Mouse (Mus musculus): ENCODE measurements around the gene Kctd15. TPM values are rescaled to one million over a fixed set of nuclear protein-coding genes. Genes with fewer than 3 reads are reported as not detected.

Kctd15 gene
- total and polyA plus RNA-seq, 3 experiments, result not detected

DNA sequence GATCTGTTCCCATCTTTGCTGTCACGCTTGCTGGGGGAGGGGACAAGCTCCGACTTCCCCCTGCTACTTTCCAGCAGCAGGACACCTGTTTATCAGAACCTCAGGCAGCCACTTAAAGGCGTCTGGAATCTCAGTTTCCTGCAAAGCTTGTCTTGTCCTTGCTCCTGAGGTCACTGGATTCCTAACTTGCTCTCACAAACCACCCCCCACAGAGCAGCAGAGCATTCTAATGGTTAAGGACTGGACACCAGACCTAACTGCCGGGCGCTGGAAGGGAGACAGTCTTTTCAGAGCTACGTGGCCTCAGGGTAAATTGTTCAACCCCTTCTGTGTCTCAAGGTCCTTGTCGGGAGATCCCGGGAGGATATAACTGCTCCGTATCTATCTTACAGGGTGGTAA is 12.8 kb upstream of the Kctd15 start:
- no peak overlapping the region for H3K27ac ChIP-seq (ENCODE audit: control insufficient read depth, low read depth, low read length)
- DNase-seq (ENCODE audit: low read depth, low spot score), result no peak
- no peaks in the 10 kb centered on the region for H3K9me3 ChIP-seq (replicated peaks; ENCODE audit: insufficient read depth, low read length)
- no peak overlapping the region for H3K4me3 ChIP-seq (ENCODE audit: control insufficient read depth in 1 of 2, insufficient read depth in 1 of 2, low read depth in 2 of 2, low read length in 2 of 2)
- no peaks in the 10 kb centered on the region for H3K27me3 ChIP-seq (ENCODE audit: control insufficient read depth in 1 of 2, insufficient read depth in 2 of 2, low read length in 2 of 2)
- no peak for TF ChIP-seq NRF1 (IDR thresholded peaks at IDR 0.05; ENCODE audit: insufficient read depth, low read depth, low read length, poor library complexity, severe bottlenecking)
- no peaks in the 10 kb centered on the region for H3K4me1 ChIP-seq (ENCODE audit: control insufficient read depth in 1 of 2, insufficient read depth in 2 of 2, low read length in 2 of 2)
- H3K9ac ChIP-seq (ENCODE audit: control insufficient read depth, low read depth, low read length, poor library complexity, severe bottlenecking), result no peak overlapping the region
- no peaks in the 10 kb centered on the region for H3K36me3 ChIP-seq (ENCODE audit: control insufficient read depth in 1 of 2, insufficient read depth in 2 of 2, low read length in 2 of 2)
- no peaks in the 10 kb centered on the region for H3K79me2 ChIP-seq (ENCODE audit: control insufficient read depth, insufficient read depth, low read length, poor library complexity)

DNA sequence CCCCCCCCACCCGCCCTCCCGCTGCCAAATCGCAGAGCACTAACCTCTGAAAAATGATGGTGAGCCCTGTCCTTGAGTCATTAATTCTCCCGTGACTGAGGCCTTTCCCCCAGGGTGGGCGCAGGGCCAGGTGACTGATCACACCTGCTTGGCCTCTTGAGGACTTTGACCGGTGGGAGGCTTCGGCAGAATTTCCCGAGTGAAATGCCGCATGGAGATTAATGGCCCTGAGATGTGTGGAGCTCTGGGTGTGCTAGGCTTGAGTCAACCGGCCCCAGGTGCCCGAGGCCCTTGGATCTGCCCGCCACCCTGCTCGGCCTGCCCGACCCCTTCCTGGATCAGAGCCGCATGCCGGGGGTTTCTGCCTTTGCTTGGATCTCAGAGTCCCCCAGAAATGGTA is 11.3 kb upstream of the Kctd15 start:
- Histone ChIP-seq H3K4me3 (ENCODE audit: control insufficient read depth in 1 of 2, insufficient read depth in 1 of 2, low read depth in 2 of 2, low read length in 2 of 2) (no peak overlapping the region), H3K36me3 (ENCODE audit: control insufficient read depth in 1 of 2, insufficient read depth in 2 of 2, low read length in 2 of 2) (no peaks in the 10 kb centered on the region), H3K79me2 (ENCODE audit: control insufficient read depth, insufficient read depth, low read length, poor library complexity) (no peaks in the 10 kb centered on the region), H3K9me3 (replicated peaks; ENCODE audit: insufficient read depth, low read length) (no peaks in the 10 kb centered on the region), H3K27ac (ENCODE audit: control insufficient read depth, low read depth, low read length) (no peak overlapping the region), H3K9ac (ENCODE audit: control insufficient read depth, low read depth, low read length, poor library complexity, severe bottlenecking) (no peak overlapping the region), H3K4me1 (ENCODE audit: control insufficient read depth in 1 of 2, insufficient read depth in 2 of 2, low read length in 2 of 2) (no peaks in the 10 kb centered on the region), H3K27me3 (ENCODE audit: control insufficient read depth in 1 of 2, insufficient read depth in 2 of 2, low read length in 2 of 2) (no peaks in the 10 kb centered on the region)
- no peak for TF ChIP-seq TBP (IDR thresholded peaks at IDR 0.05; ENCODE audit: low read depth, low read length)
- TF ChIP-seq USF1 (IDR thresholded peaks at IDR 0.05; ENCODE audit: low read depth, low read length), result no peak
- no peak for TF ChIP-seq EP300 (IDR thresholded peaks at IDR 0.05; ENCODE audit: low read depth in 1 of 2, low read length in 2 of 2)
- TF ChIP-seq TCF12 (IDR thresholded peaks at IDR 0.05; ENCODE audit: low read depth, low read length), result no peak
- no peak for TF ChIP-seq CTCF (IDR thresholded peaks at IDR 0.05 in 2 of 3, conservative IDR thresholded peaks at IDR 0.05 in 1 of 3; ENCODE audit: control insufficient read depth in 1 of 3, insufficient read depth in 1 of 3, low read depth in 2 of 3, low read length in 3 of 3, poor library complexity in 1 of 3, severe bottlenecking in 1 of 3)
- DNase-seq (ENCODE audit: low read depth, low spot score), result no peak

GRCm38 (mm10) chr7:34663145-34663544 is 6.6 kb upstream of the Kctd15 start:
- H3K9ac ChIP-seq (ENCODE audit: control insufficient read depth, low read depth, low read length, poor library complexity, severe bottlenecking), result no peak overlapping the region
- no peak overlapping the region for H3K27ac ChIP-seq (ENCODE audit: control insufficient read depth, low read depth, low read length)
- DNase-seq (ENCODE audit: low read depth, low spot score), result no peak
- H3K4me3 ChIP-seq (ENCODE audit: control insufficient read depth in 1 of 2, insufficient read depth in 1 of 2, low read depth in 2 of 2, low read length in 2 of 2), result no peak overlapping the region
- H3K27me3 ChIP-seq (ENCODE audit: control insufficient read depth in 1 of 2, insufficient read depth in 2 of 2, low read length in 2 of 2), result no peaks in the 10 kb centered on the region
- no peaks in the 10 kb centered on the region for H3K9me3 ChIP-seq (replicated peaks; ENCODE audit: insufficient read depth, low read length)
- H3K4me1 ChIP-seq (ENCODE audit: control insufficient read depth in 1 of 2, insufficient read depth in 2 of 2, low read length in 2 of 2), result no peaks in the 10 kb centered on the region
- no peaks in the 10 kb centered on the region for H3K79me2 ChIP-seq (ENCODE audit: control insufficient read depth, insufficient read depth, low read length, poor library complexity)
- H3K36me3 ChIP-seq (ENCODE audit: control insufficient read depth in 1 of 2, insufficient read depth in 2 of 2, low read length in 2 of 2), result no peaks in the 10 kb centered on the region
- TF ChIP-seq POLR2AphosphoS5 (IDR thresholded peaks at IDR 0.05; ENCODE audit: borderline replicate concordance, low read depth, low read length), result no peak

- no peaks in the 10 kb centered on the region for H3K79me2 ChIP-seq (ENCODE audit: control insufficient read depth, insufficient read depth, low read length, poor library complexity)
- TF ChIP-seq HCFC1 (IDR thresholded peaks at IDR 0.05; ENCODE audit: low read depth, low read length) (no peak), ZKSCAN1 (IDR thresholded peaks at IDR 0.05; ENCODE audit: low read depth, low read length) (no peak), EP300 (IDR thresholded peaks at IDR 0.05; ENCODE audit: low read depth in 1 of 2, low read length in 2 of 2) (no peak), CTCF (IDR thresholded peaks at IDR 0.05 in 2 of 3, conservative IDR thresholded peaks at IDR 0.05 in 1 of 3; ENCODE audit: control insufficient read depth in 1 of 3, insufficient read depth in 1 of 3, low read depth in 2 of 3, low read length in 3 of 3, poor library complexity in 1 of 3, severe bottlenecking in 1 of 3) (no peak), ELF1 (IDR thresholded peaks at IDR 0.05; ENCODE audit: low read depth, low read length) (no peak), CHD2 (IDR thresholded peaks at IDR 0.05; ENCODE audit: low read length) (no peak), TBP (IDR thresholded peaks at IDR 0.05; ENCODE audit: low read depth, low read length) (no peak), MYB (IDR thresholded peaks at IDR 0.05; ENCODE audit: low read depth, low read length) (no peak), NELFE (IDR thresholded peaks at IDR 0.05; ENCODE audit: low read depth, low read length) (no peak), CHD1 (IDR thresholded peaks at IDR 0.05; ENCODE audit: low read depth, low read length) (no peak), POLR2AphosphoS5 (IDR thresholded peaks at IDR 0.05; ENCODE audit: borderline replicate concordance, low read depth, low read length) (no peak), ETS1 (IDR thresholded peaks at IDR 0.05; ENCODE audit: low read depth, low read length) (no peak), MAFK (IDR thresholded peaks at IDR 0.05; ENCODE audit: borderline replicate concordance, low read depth, low read length) (no peak), GABPA (IDR thresholded peaks at IDR 0.05; ENCODE audit: low read depth, low read length) (no peak)
- no peak overlapping the region for H3K4me3 ChIP-seq (ENCODE audit: control insufficient read depth in 1 of 2, insufficient read depth in 1 of 2, low read depth in 2 of 2, low read length in 2 of 2)
- H3K36me3 ChIP-seq (ENCODE audit: control insufficient read depth in 1 of 2, insufficient read depth in 2 of 2, low read length in 2 of 2), result no peaks in the 10 kb centered on the region
- H3K27ac ChIP-seq (ENCODE audit: control insufficient read depth, low read depth, low read length), result no peak overlapping the region
- no peaks in the 10 kb centered on the region for H3K9me3 ChIP-seq (replicated peaks; ENCODE audit: insufficient read depth, low read length)
- H3K27me3 ChIP-seq (ENCODE audit: control insufficient read depth in 1 of 2, insufficient read depth in 2 of 2, low read length in 2 of 2), result no peaks in the 10 kb centered on the region
- no peak overlapping the region for H3K9ac ChIP-seq (ENCODE audit: control insufficient read depth, low read depth, low read length, poor library complexity, severe bottlenecking)
- H3K4me1 ChIP-seq (ENCODE audit: control insufficient read depth in 1 of 2, insufficient read depth in 2 of 2, low read length in 2 of 2), result no peaks in the 10 kb centered on the region
- no peak for DNase-seq (ENCODE audit: low read depth, low spot score)
Measured at GRCm38 (mm10) chr7:34662227-34662626, 5.7 kb upstream of the Kctd15 start.
